Mouse (Mus musculus) embryonic facial prominence, embryonic 15.5 days (tissue): ENCODE measurements around the gene Gm20388. TPM values are rescaled to one million over a fixed set of nuclear protein-coding genes. Genes with fewer than 3 reads are reported as not detected.

ENCODE experiments used
- ATAC-seq: fragments of 200-750 bp; cut with Nextera tagmentation; 2 replicates; pipeline ENCODE4 v1.8.0; 2017; ENCODE audit warnings: low read depth, moderate TSS enrichment; ENCODE audit not compliant: insufficient number of reproducible peaks, low FRiP score, low TSS enrichment
- H3K27ac ChIP-seq: fragments of 300-500 bp; sonication (generic); replicated peaks from 2 replicates; pipeline ENCODE4 v1.5.1; 2015; ENCODE audit warnings: mild to moderate bottlenecking, inconsistent platforms
- H3K27me3 ChIP-seq: fragments of 300-500 bp; sonication (generic); 2 replicates; pipeline ENCODE4 v1.6.1; 2015; ENCODE audit warnings: inconsistent platforms
- H3K36me3 ChIP-seq: fragments of 300-500 bp; sonication (generic); 2 replicates; pipeline ENCODE4 v1.6.1; 2015; ENCODE audit warnings: mild to moderate bottlenecking, inconsistent platforms
- H3K4me1 ChIP-seq: fragments of 300-500 bp; sonication (generic); 2 replicates; pipeline ENCODE4 v1.6.1; 2015; ENCODE audit warnings: inconsistent platforms
- H3K4me2 ChIP-seq: fragments of 300-500 bp; sonication (generic); replicated peaks from 2 replicates; pipeline ENCODE4 v1.6.1; 2015; ENCODE audit warnings: mild to moderate bottlenecking, inconsistent platforms
- H3K4me3 ChIP-seq: fragments of 300-500 bp; sonication (generic); replicated peaks from 2 replicates; pipeline ENCODE4 v1.5.1; 2015; ENCODE audit warnings: mild to moderate bottlenecking, inconsistent platforms
- H3K9ac ChIP-seq: fragments of 300-500 bp; sonication (generic); 2 replicates; pipeline ENCODE4 v1.6.1; 2015; ENCODE audit warnings: inconsistent platforms
- H3K9me3 ChIP-seq: fragments of 300-500 bp; sonication (generic); replicated peaks from 2 replicates; pipeline ENCODE4 v1.6.1; 2016; ENCODE audit warnings: inconsistent platforms
- WGBS: fragments of 180-500 bp; shearing (Covaris S2); methylation state at CpG from one replicate; pipeline ENCODE4 v1.1.7; 2015; 5-methylcytosine and 5-hydroxymethylcytosine counted together
- polyA plus RNA-seq: library from polyadenylated mRNA; unstranded; fragments of >200 nt; fragmentation: Nextera tagmentation; extraction: Ambion mirVana; gene quantifications from 2 replicates; pipeline ENCODE4 v1.2.1, GENCODE M21; 2015

The Gm20388 gene
- polyA plus RNA-seq, 1 experiment from 2014 or later: 8.0 TPM

- no peaks in the 10 kb centered on the region for H3K27me3 ChIP-seq
- ATAC-seq: no peak
- no peaks in the 10 kb centered on the region for H3K9me3 ChIP-seq
- H3K9ac ChIP-seq: no peak overlapping the region
- 89% methylated on average over 7 of the region's 7 CpGs for WGBS
- no peak overlapping the region for H3K4me3 ChIP-seq
- no peak overlapping the region for H3K4me2 ChIP-seq
- no peaks in the 10 kb centered on the region for H3K4me1 ChIP-seq
- H3K36me3 ChIP-seq: peaks cover 19% of the 10 kb centered on the region
- no peak overlapping the region for H3K27ac ChIP-seq
Observed at GRCm38 (mm10) chr8:123283991-123284390, 3373.3 kb downstream of the Gm20388 start.

- peaks cover 19% of the 10 kb centered on the region for H3K36me3 ChIP-seq
- no peak overlapping the region for H3K27ac ChIP-seq
- no peak for ATAC-seq
- no peak overlapping the region for H3K4me3 ChIP-seq
- no peaks in the 10 kb centered on the region for H3K9me3 ChIP-seq
- WGBS: 93% methylated on average over 5 of the region's 5 CpGs
- no peaks in the 10 kb centered on the region for H3K4me1 ChIP-seq
- no peak overlapping the region for H3K4me2 ChIP-seq
- H3K27me3 ChIP-seq: no peaks in the 10 kb centered on the region
- H3K9ac ChIP-seq: no peak overlapping the region
Observed at GRCm38 (mm10) chr8:123284493-123284892, 3373.9 kb downstream of the Gm20388 start.

GRCm38 (mm10) chr8:123287362-123287761, 3376.7 kb downstream of the Gm20388 start:
- H3K36me3 ChIP-seq: peaks cover 9% of the 10 kb centered on the region
- no peak overlapping the region for H3K4me2 ChIP-seq
- H3K4me3 ChIP-seq: no peak overlapping the region
- H3K9me3 ChIP-seq: no peaks in the 10 kb centered on the region
- no peak overlapping the region for H3K9ac ChIP-seq
- no peak for ATAC-seq
- no peak overlapping the region for H3K27ac ChIP-seq
- 92% methylated on average over 17 of the region's 17 CpGs for WGBS
- H3K27me3 ChIP-seq: no peaks in the 10 kb centered on the region
- H3K4me1 ChIP-seq: no peaks in the 10 kb centered on the region

- no peak overlapping the region for H3K4me2 ChIP-seq
- H3K9me3 ChIP-seq: no peaks in the 10 kb centered on the region
- no peaks in the 10 kb centered on the region for H3K4me1 ChIP-seq
- H3K9ac ChIP-seq: no peak overlapping the region
- H3K27ac ChIP-seq: no peak overlapping the region
- H3K27me3 ChIP-seq: no peaks in the 10 kb centered on the region
- ATAC-seq: no peak
- H3K4me3 ChIP-seq: no peak overlapping the region
- 74% methylated on average over 4 of the region's 4 CpGs for WGBS
- peaks cover 25% of the 10 kb centered on the region for H3K36me3 ChIP-seq
Observed at GRCm38 (mm10) chr8:123290166-123290565, 3379.5 kb downstream of the Gm20388 start.

- Histone ChIP-seq H3K4me1 (no peaks in the 10 kb centered on the region), H3K9ac (no peak overlapping the region), H3K9me3 (no peaks in the 10 kb centered on the region), H3K27ac (no peak overlapping the region), H3K4me2 (no peak overlapping the region), H3K4me3 (no peak overlapping the region), H3K27me3 (no peaks in the 10 kb centered on the region), H3K36me3 (peaks cover 29% of the 10 kb centered on the region)
- no peak for ATAC-seq
- WGBS: 91% methylated on average over 8 of the region's 8 CpGs
Observed at GRCm38 (mm10) chr8:123290679-123291078, 3380.0 kb downstream of the Gm20388 start.

- Histone ChIP-seq H3K4me1 (no peaks in the 10 kb centered on the region), H3K4me3 (no peak overlapping the region)
- 87% methylated on average over 8 of the region's 8 CpGs for WGBS
Observed at GRCm38 (mm10) chr8:123291716-123292115, 3381.1 kb downstream of the Gm20388 start.

GRCm38 (mm10) chr8:123292281-123292680, 3381.6 kb downstream of the Gm20388 start:
- Histone ChIP-seq H3K27ac (no peak overlapping the region), H3K9ac (no peak overlapping the region), H3K27me3 (no peaks in the 10 kb centered on the region), H3K36me3 (peaks cover 34% of the 10 kb centered on the region), H3K4me1 (no peaks in the 10 kb centered on the region), H3K4me2 (no peak overlapping the region), H3K9me3 (no peaks in the 10 kb centered on the region), H3K4me3 (no peak overlapping the region)
- WGBS: 82% methylated on average over 3 of the region's 3 CpGs
- ATAC-seq: no peak

More at GRCm38 (mm10) chr8:123291716-123292115, 3381.1 kb downstream of the Gm20388 start:
- H3K27me3 ChIP-seq: no peaks in the 10 kb centered on the region
- ATAC-seq: no peak
- peaks cover 34% of the 10 kb centered on the region for H3K36me3 ChIP-seq
- H3K27ac ChIP-seq: no peak overlapping the region
- H3K9ac ChIP-seq: no peak overlapping the region
- no peaks in the 10 kb centered on the region for H3K9me3 ChIP-seq
- no peak overlapping the region for H3K4me2 ChIP-seq

GRCm38 (mm10) chr8:123292785-123293184, 3382.1 kb downstream of the Gm20388 start:
- 88% methylated on average over 2 of the region's 2 CpGs for WGBS

GRCm38 (mm10) chr8:123298301-123298700, 3387.7 kb downstream of the Gm20388 start:
- 90% methylated on average over 11 of the region's 11 CpGs for WGBS
- Histone ChIP-seq H3K4me1 (no peaks in the 10 kb centered on the region), H3K4me3 (no peak overlapping the region), H3K4me2 (no peak overlapping the region), H3K9me3 (no peaks in the 10 kb centered on the region), H3K36me3 (peaks cover 22% of the 10 kb centered on the region; the same call in 1 of the 2 replicates), H3K9ac (no peak overlapping the region), H3K27ac (no peak overlapping the region), H3K27me3 (no peaks in the 10 kb centered on the region)
- ATAC-seq: no peak

More at GRCm38 (mm10) chr8:123292785-123293184, 3382.1 kb downstream of the Gm20388 start:
- Histone ChIP-seq H3K9me3 (no peaks in the 10 kb centered on the region), H3K27ac (no peak overlapping the region), H3K27me3 (no peaks in the 10 kb centered on the region), H3K36me3 (peaks cover 31% of the 10 kb centered on the region), H3K9ac (no peak overlapping the region), H3K4me1 (no peaks in the 10 kb centered on the region), H3K4me3 (no peak overlapping the region), H3K4me2 (no peak overlapping the region)
- ATAC-seq: no peak

GRCm38 (mm10) chr8:123308738-123309137, 3398.1 kb downstream of the Gm20388 start:
- no peaks in the 10 kb centered on the region for H3K4me1 ChIP-seq
- H3K4me2 ChIP-seq: no peak overlapping the region
- H3K9ac ChIP-seq: no peak overlapping the region
- no peak for ATAC-seq
- no peak overlapping the region for H3K4me3 ChIP-seq
- H3K9me3 ChIP-seq: no peaks in the 10 kb centered on the region
- H3K27ac ChIP-seq: no peak overlapping the region
- H3K36me3 ChIP-seq: 0 out of 2 replicates have a peak, but pooled peaks cover 6% of the 10 kb centered on the region
- 70% methylated on average over 4 of the region's 4 CpGs for WGBS
- H3K27me3 ChIP-seq: no peaks in the 10 kb centered on the region

- Histone ChIP-seq H3K27me3 (no peaks in the 10 kb centered on the region), H3K9me3 (no peaks in the 10 kb centered on the region), H3K27ac (no peak overlapping the region), H3K9ac (peak overlapping the region; percentile 28), H3K4me2 (peak overlapping the region; percentile 85), H3K4me3 (peak overlapping the region; percentile 53), H3K4me1 (peaks cover 16% of the 10 kb centered on the region), H3K36me3 (no peaks in the 10 kb centered on the region)
- no peak; the same call in none of the 2 replicates for ATAC-seq
- 2% methylated on average over 21 of the region's 21 CpGs for WGBS
Observed at GRCm38 (mm10) chr8:123317781-123318466, 3407.3 kb downstream of the Gm20388 start.

- under 1% methylated on average over 24 of the region's 24 CpGs for WGBS
- H3K27me3 ChIP-seq: no peaks in the 10 kb centered on the region
- 0 out of 2 replicates have a peak within 1 kb of the TSS, but pooled peaks have one; percentile 28 for H3K27ac ChIP-seq
- ATAC-seq: peak; percentile 97
- no peaks in the 10 kb centered on the region for H3K9me3 ChIP-seq
- H3K9ac ChIP-seq: peak within 1 kb of the TSS; percentile 28
- H3K36me3 ChIP-seq: no peaks in the 10 kb centered on the region
- H3K4me2 ChIP-seq: peak within 1 kb of the TSS; percentile 85
- H3K4me3 ChIP-seq: peak within 1 kb of the TSS; percentile 53
- H3K4me1 ChIP-seq: peaks cover 16% of the 10 kb centered on the region
Observed at GRCm38 (mm10) chr8:123318467-123318911, 3407.8 kb downstream of the Gm20388 start, which contains the start of gene Fanca. TSS of gene Fanca (minus strand) at chr8:123318576.
